Mouse (Mus musculus) ES-Bruce4 (cell line): ENCODE measurements around the gene Aff3.

ENCODE experiments used
- CTCF ChIP-seq: IDR thresholded peaks from one replicate; pipeline ENCODE4 v1.8.1; 2011; ENCODE audit warnings: low read depth, low read length
- POLR2A ChIP-seq: IDR thresholded peaks from one replicate; pipeline ENCODE4 v1.8.1; 2011; ENCODE audit warnings: low read length; ENCODE audit not compliant: insufficient read depth

- TF ChIP-seq CTCF (no peak), POLR2A (no peak)
Measured at GRCm38 (mm10) chr1:38288716-38289115, 376.0 kb downstream of the Aff3 start.
